Mouse (Mus musculus): ENCODE measurements around the gene Camk1g.

- no peak for TF ChIP-seq CTCF (conservative IDR thresholded peaks at IDR 0.05; ENCODE audit: insufficient read depth, insufficient read length, low read depth, low read length)
- TF ChIP-seq POLR2A (IDR thresholded peaks at IDR 0.05; ENCODE audit: low read depth, low read length) = no peak
These were observed 26.2 kb downstream of the Camk1g start for GRCm38 (mm10) chr1:193343853-193344252.
